In genomic region chr9:87255696-87256030, GRCm38 (mm10) we compare ENCODE assay signal across 8 mouse cellular contexts. TPM values are rescaled to one million over a fixed set of nuclear protein-coding genes. Genes with fewer than 3 reads are reported as not detected.
DNase-seq lines count a peak whose midpoint lies in the region; ATAC-seq and TF ChIP-seq lines count a peak whose summit lies in the region.

No protein-coding gene starts in this region.

- peak overlapping the region; percentile 75; the same call in 1 of the 2 replicates for H3K9ac ChIP-seq in heart, embryonic 12.5 days
- peak overlapping the region; percentile 78 for H3K9ac ChIP-seq in MEL (ENCODE audit: control insufficient read depth, low read depth, low read length, poor library complexity, severe bottlenecking)
- peak overlapping the region; percentile 53 for H3K9ac ChIP-seq in hindbrain, embryonic 11.5 days (ENCODE audit: low read depth, low read length)

- H3K9me3 ChIP-seq in heart, embryonic 12.5 days (replicated peaks), result no peaks in the 10 kb centered on the region
- no peaks in the 10 kb centered on the region for H3K9me3 ChIP-seq in MEL (replicated peaks; ENCODE audit: insufficient read depth, low read length)
- no peaks in the 10 kb centered on the region for H3K9me3 ChIP-seq in hindbrain, embryonic 11.5 days (ENCODE audit: control insufficient read depth, low read length)
- no peaks in the 10 kb centered on the region for H3K9me3 ChIP-seq in midbrain, embryonic 10.5 days (replicated peaks)

- no peaks in the 10 kb centered on the region for H3K27me3 ChIP-seq in heart, embryonic 12.5 days (replicated peaks)
- no peaks in the 10 kb centered on the region; a peak in 2 of 4 replicates for H3K27me3 ChIP-seq in MEL (ENCODE audit: control insufficient read depth in 1 of 2, insufficient read depth in 2 of 2, low read length in 2 of 2)
- H3K27me3 ChIP-seq in hindbrain, embryonic 11.5 days (ENCODE audit: control insufficient read depth, insufficient read depth, low read length), result no peaks in the 10 kb centered on the region
- H3K27me3 ChIP-seq in midbrain, embryonic 10.5 days (ENCODE audit: low read depth, poor library complexity, severe bottlenecking), result no peaks in the 10 kb centered on the region

- TF ChIP-seq EP300 in MEL (IDR thresholded peaks at IDR 0.05; ENCODE audit: low read depth in 1 of 2, low read length in 2 of 2), result no peak

- no peak for DNase-seq in heart, adult 9 months (ENCODE audit: low spot score in 2 of 2)
- no peak for DNase-seq in MEL (ENCODE audit: low read depth, low spot score)
- no peak for DNase-seq in hindbrain, embryonic 11.5 days (ENCODE audit: low spot score)
- no peak for DNase-seq in midbrain, embryonic 10.5 days (ENCODE audit: low spot score)
- no peak for DNase-seq in adipocyte (ENCODE audit: low spot score)
- DNase-seq in thymus, postnatal 14 days, result no peak
- no peak for DNase-seq in left cerebral cortex, adult 18-20 months (ENCODE audit: low spot score in 2 of 2)

- H3K27ac ChIP-seq in heart, embryonic 12.5 days (ENCODE audit: poor library complexity, severe bottlenecking), result peak overlapping the region; percentile 70; the same call in 1 of the 2 replicates
- H3K27ac ChIP-seq in MEL (ENCODE audit: control insufficient read depth, low read depth, low read length), result peak overlapping the region; percentile 37
- no peak overlapping the region for H3K27ac ChIP-seq in hindbrain, embryonic 11.5 days (ENCODE audit: low read depth, low read length)
- H3K27ac ChIP-seq in midbrain, embryonic 10.5 days (replicated peaks), result peak overlapping the region; percentile 88

- peak in 2 of 3 experiments; percentile 37 to 60; a peak in 4 of 6 replicates for TF ChIP-seq CTCF in MEL (IDR thresholded peaks at IDR 0.05 in 2 of 3, conservative IDR thresholded peaks at IDR 0.05 in 1 of 3; ENCODE audit: control insufficient read depth in 1 of 3, insufficient read depth in 1 of 3, low read depth in 2 of 3, low read length in 3 of 3, poor library complexity in 1 of 3, severe bottlenecking in 1 of 3)

- peak; percentile 72 for ATAC-seq in heart, embryonic 12.5 days (ENCODE audit: insufficient number of reproducible peaks, low FRiP score)
- peak; percentile 87 for ATAC-seq in hindbrain, embryonic 11.5 days (ENCODE audit: low FRiP score)

- TF ChIP-seq POLR2A in MEL (IDR thresholded peaks at IDR 0.05; ENCODE audit: control insufficient read depth in 1 of 2, insufficient read depth in 1 of 2, low read depth in 1 of 2, low read length in 2 of 2, poor library complexity in 1 of 2), result no peak

- H3K4me3 ChIP-seq in heart, embryonic 12.5 days, result peak overlapping the region; percentile 81
- peak overlapping the region; percentile 84 to 89 for H3K4me3 ChIP-seq in MEL (ENCODE audit: control insufficient read depth in 1 of 2, insufficient read depth in 1 of 2, low read depth in 2 of 2, low read length in 2 of 2)
- peak overlapping the region; percentile 56 for H3K4me3 ChIP-seq in hindbrain, embryonic 11.5 days (ENCODE audit: low read depth, low read length)
- peak overlapping the region; percentile 73 for H3K4me3 ChIP-seq in midbrain, embryonic 10.5 days

- 17% methylated on average over 6 of the region's 6 CpGs for WGBS in heart, embryonic 12.5 days
- WGBS in hindbrain, embryonic 11.5 days, result 14% methylated on average over 6 of the region's 6 CpGs
- WGBS in midbrain, embryonic 10.5 days, result 17% methylated on average over 6 of the region's 6 CpGs

- H3K36me3 ChIP-seq in heart, embryonic 12.5 days, result no peaks in the 10 kb centered on the region
- H3K36me3 ChIP-seq in MEL (ENCODE audit: control insufficient read depth in 1 of 2, insufficient read depth in 2 of 2, low read length in 2 of 2), result peaks cover 0 to 5% of the 10 kb centered on the region in 2 experiments; a peak in 2 of 4 replicates
- H3K36me3 ChIP-seq in hindbrain, embryonic 11.5 days (ENCODE audit: control insufficient read depth, insufficient read depth, low read length), result no peaks in the 10 kb centered on the region
- peaks cover 3% of the 10 kb centered on the region for H3K36me3 ChIP-seq in midbrain, embryonic 10.5 days

- H3K4me2 ChIP-seq in heart, embryonic 12.5 days, result peak overlapping the region; percentile 90
- H3K4me2 ChIP-seq in hindbrain, embryonic 11.5 days (replicated peaks; ENCODE audit: low read depth, low read length), result peak overlapping the region; percentile 66

- TF ChIP-seq RAD21 in MEL (IDR thresholded peaks at IDR 0.05; ENCODE audit: low read depth, low read length), result peak; percentile 22

- no peaks in the 10 kb centered on the region for H3K79me2 ChIP-seq in MEL (ENCODE audit: control insufficient read depth, insufficient read depth, low read length, poor library complexity)

- no peaks in the 10 kb centered on the region for H3K4me1 ChIP-seq in heart, embryonic 12.5 days (replicated peaks)
- peaks cover 3% of the 10 kb centered on the region in 2 experiments; a peak in 3 of 4 replicates for H3K4me1 ChIP-seq in MEL (ENCODE audit: control insufficient read depth in 1 of 2, insufficient read depth in 2 of 2, low read length in 2 of 2)
- H3K4me1 ChIP-seq in hindbrain, embryonic 11.5 days (replicated peaks; ENCODE audit: control insufficient read depth, insufficient read depth, low read length), result no peaks in the 10 kb centered on the region
- peaks cover 10% of the 10 kb centered on the region for H3K4me1 ChIP-seq in midbrain, embryonic 10.5 days

TF ChIP-seq in MEL, 35 proteins besides CTCF, POLR2A, EP300 and RAD21:
- peak; percentile 60 for TF ChIP-seq SMC3 (IDR thresholded peaks at IDR 0.05; ENCODE audit: low read depth, low read length)
- TF ChIP-seq MAZ (IDR thresholded peaks at IDR 0.05; ENCODE audit: low read depth, low read length), result no peak
- TF ChIP-seq MEF2A (IDR thresholded peaks at IDR 0.05; ENCODE audit: extremely low read depth, insufficient replicate concordance, low read depth, low read length, poor library complexity, severe bottlenecking), result no peak
- TF ChIP-seq HCFC1 (IDR thresholded peaks at IDR 0.05; ENCODE audit: low read depth, low read length), result peak; percentile 8; the same call in 1 of the 2 replicates
- no peak for TF ChIP-seq USF1 (IDR thresholded peaks at IDR 0.05; ENCODE audit: low read depth, low read length)

RNA-seq across cellular contexts. Expression of gene Cep162, which starts 0.3 kb away (rescaled TPM):
- 4.6 and 5.4 TPM in 2 replicates for polyA plus RNA-seq in heart, embryonic 12.5 days (2016; fragmentation: Nextera tagmentation; extraction: Ambion mirVana)
- total RNA-seq in MEL (2012; rRNA removed), result 3.7 and 4.2 TPM in 2 replicates
- 1 to 10 TPM in 1 of 2 experiments, not detected in 1; 5.4 TPM for polyA plus RNA-seq in MEL (2012; ENCODE audit: insufficient read depth in 1 of 2, insufficient read length in 2 of 2, low read depth in 1 of 2, low replicate concordance in 2 of 2, missing spikeins in 1 of 2)
- 11.0 and 13.7 TPM in 2 replicates for polyA plus RNA-seq in hindbrain, embryonic 11.5 days (2014; fragmentation: Nextera tagmentation; extraction: Ambion mirVana)
- polyA plus RNA-seq in midbrain, embryonic 10.5 days (2016; fragmentation: Nextera tagmentation; extraction: Ambion mirVana), result 11.1 and 11.2 TPM in 2 replicates
- 1 to 10 TPM; 8.3 to 8.6 TPM for total RNA-seq in left cerebral cortex, adult 18-20 months (2021)
